Mouse (Mus musculus): ENCODE measurements around the gene Rae1. TPM values are rescaled to one million over a fixed set of nuclear protein-coding genes. Genes with fewer than 3 reads are reported as not detected.

Gene Rae1
- polyA plus RNA-seq, 2 experiments: 123 to 130 TPM

GRCm38 (mm10) chr2:173010220-173010717 is 10.4 kb downstream of the Rae1 start:
- H3K9ac ChIP-seq (ENCODE audit: low read depth, low read length, severe bottlenecking): no peak overlapping the region
- WGBS: 78% methylated on average over 3 of the region's 3 CpGs
- ATAC-seq (ENCODE audit: low FRiP score, low read depth): no peak
- no peak overlapping the region for H3K4me3 ChIP-seq (replicated peaks; ENCODE audit: low read length)
- no peak for TF ChIP-seq POLR2A (IDR thresholded peaks at IDR 0.05; ENCODE audit: borderline replicate concordance, extremely low read depth, insufficient read depth, insufficient read length)
- H3K36me3 ChIP-seq (ENCODE audit: control insufficient read depth, insufficient read depth, low read length): peaks cover 100% of the 10 kb centered on the region
- no peaks in the 10 kb centered on the region for H3K4me1 ChIP-seq (ENCODE audit: control insufficient read depth, insufficient read depth, low read length)
- no peaks in the 10 kb centered on the region for H3K27me3 ChIP-seq (ENCODE audit: control insufficient read depth, insufficient read depth, low read length)
- no peak overlapping the region for H3K4me2 ChIP-seq (replicated peaks; ENCODE audit: low read depth, low read length, severe bottlenecking)
- no peak for DNase-seq (ENCODE audit: low spot score)
- no peak overlapping the region for H3K27ac ChIP-seq (replicated peaks; ENCODE audit: low read depth, low read length)
- H3K9me3 ChIP-seq (ENCODE audit: control insufficient read depth, low read length): no peaks in the 10 kb centered on the region

- Histone ChIP-seq H3K4me3 (replicated peaks; ENCODE audit: low read length) (no peak overlapping the region), H3K4me2 (replicated peaks; ENCODE audit: low read depth, low read length, severe bottlenecking) (no peak overlapping the region), H3K9ac (ENCODE audit: low read depth, low read length, severe bottlenecking) (no peak overlapping the region), H3K36me3 (ENCODE audit: control insufficient read depth, insufficient read depth, low read length) (peaks cover 99% of the 10 kb centered on the region), H3K4me1 (ENCODE audit: control insufficient read depth, insufficient read depth, low read length) (no peaks in the 10 kb centered on the region), H3K27ac (replicated peaks; ENCODE audit: low read depth, low read length) (no peak overlapping the region), H3K9me3 (ENCODE audit: control insufficient read depth, low read length) (no peaks in the 10 kb centered on the region), H3K27me3 (ENCODE audit: control insufficient read depth, insufficient read depth, low read length) (no peaks in the 10 kb centered on the region)
- WGBS: 94% methylated on average over 8 of the region's 8 CpGs
- DNase-seq (ENCODE audit: low spot score) (no peak), ATAC-seq (ENCODE audit: low FRiP score, low read depth) (no peak)
- TF ChIP-seq POLR2A (IDR thresholded peaks at IDR 0.05; ENCODE audit: borderline replicate concordance, extremely low read depth, insufficient read depth, insufficient read length): no peak
These were observed 11.5 kb downstream of the Rae1 start for GRCm38 (mm10) chr2:173011440-173011839.

- no peak for TF ChIP-seq POLR2A (IDR thresholded peaks at IDR 0.05; ENCODE audit: borderline replicate concordance, extremely low read depth, insufficient read depth, insufficient read length)
- H3K4me1 ChIP-seq (ENCODE audit: control insufficient read depth, insufficient read depth, low read length): peaks cover 6% of the 10 kb centered on the region; the same call in 1 of the 2 replicates
- H3K36me3 ChIP-seq (ENCODE audit: control insufficient read depth, insufficient read depth, low read length): peaks cover 65% of the 10 kb centered on the region
- H3K9me3 ChIP-seq (ENCODE audit: control insufficient read depth, low read length): no peaks in the 10 kb centered on the region
- 78% methylated on average over 7 of the region's 7 CpGs for WGBS
- H3K27ac ChIP-seq (replicated peaks; ENCODE audit: low read depth, low read length): no peak overlapping the region
- DNase-seq (ENCODE audit: low spot score): no peak
- no peak overlapping the region for H3K4me3 ChIP-seq (replicated peaks; ENCODE audit: low read length)
- H3K9ac ChIP-seq (ENCODE audit: low read depth, low read length, severe bottlenecking): no peak overlapping the region; the same call in 1 of the 2 replicates
- no peak for ATAC-seq (ENCODE audit: low FRiP score, low read depth)
- H3K4me2 ChIP-seq (replicated peaks; ENCODE audit: low read depth, low read length, severe bottlenecking): no peak overlapping the region
- H3K27me3 ChIP-seq (ENCODE audit: control insufficient read depth, insufficient read depth, low read length): no peaks in the 10 kb centered on the region
These were observed 14.9 kb downstream of the Rae1 start for GRCm38 (mm10) chr2:173014741-173015287.

GRCm38 (mm10) chr2:173017940-173018339 is 18.0 kb downstream of the Rae1 start:
- Histone ChIP-seq H3K9me3 (ENCODE audit: control insufficient read depth, low read length) (no peaks in the 10 kb centered on the region), H3K27me3 (ENCODE audit: control insufficient read depth, insufficient read depth, low read length) (no peaks in the 10 kb centered on the region), H3K4me2 (replicated peaks; ENCODE audit: low read depth, low read length, severe bottlenecking) (no peak overlapping the region), H3K4me1 (ENCODE audit: control insufficient read depth, insufficient read depth, low read length) (peaks cover 19% of the 10 kb centered on the region), H3K36me3 (ENCODE audit: control insufficient read depth, insufficient read depth, low read length) (peaks cover 34% of the 10 kb centered on the region), H3K4me3 (replicated peaks; ENCODE audit: low read length) (no peak overlapping the region), H3K9ac (ENCODE audit: low read depth, low read length, severe bottlenecking) (no peak overlapping the region), H3K27ac (replicated peaks; ENCODE audit: low read depth, low read length) (no peak overlapping the region)
- DNase-seq (ENCODE audit: low spot score): no peak
- WGBS: 40% methylated on average over 5 of the region's 6 CpGs
- TF ChIP-seq POLR2A (IDR thresholded peaks at IDR 0.05; ENCODE audit: borderline replicate concordance, extremely low read depth, insufficient read depth, insufficient read length): no peak
- no peak for ATAC-seq (ENCODE audit: low FRiP score, low read depth)

- Histone ChIP-seq H3K4me2 (replicated peaks; ENCODE audit: low read depth, low read length, severe bottlenecking) (no peak overlapping the region), H3K4me1 (ENCODE audit: control insufficient read depth, insufficient read depth, low read length) (peaks cover 25% of the 10 kb centered on the region), H3K36me3 (ENCODE audit: control insufficient read depth, insufficient read depth, low read length) (peaks cover 27% of the 10 kb centered on the region), H3K9me3 (ENCODE audit: control insufficient read depth, low read length) (no peaks in the 10 kb centered on the region), H3K27me3 (ENCODE audit: control insufficient read depth, insufficient read depth, low read length) (no peaks in the 10 kb centered on the region), H3K4me3 (replicated peaks; ENCODE audit: low read length) (no peak overlapping the region), H3K9ac (ENCODE audit: low read depth, low read length, severe bottlenecking) (no peak overlapping the region), H3K27ac (replicated peaks; ENCODE audit: low read depth, low read length) (no peak overlapping the region)
- DNase-seq (ENCODE audit: low spot score) (no peak), ATAC-seq (ENCODE audit: low FRiP score, low read depth) (no peak)
- 13% methylated on average over 8 of the region's 8 CpGs for WGBS
- no peak for TF ChIP-seq POLR2A (IDR thresholded peaks at IDR 0.05; ENCODE audit: borderline replicate concordance, extremely low read depth, insufficient read depth, insufficient read length)
These were observed 18.7 kb downstream of the Rae1 start for GRCm38 (mm10) chr2:173018618-173019017.

Data from limb, embryonic 14.5 days (tissue).